Mouse (Mus musculus): ENCODE measurements around the gene Snapc2. TPM values are rescaled to one million over a fixed set of nuclear protein-coding genes. Genes with fewer than 3 reads are reported as not detected.

The Snapc2 gene
- 21.5 and 26.5 TPM in 2 replicates for polyA plus RNA-seq (2015; fragmentation: Nextera tagmentation; extraction: Ambion mirVana)

DNA sequence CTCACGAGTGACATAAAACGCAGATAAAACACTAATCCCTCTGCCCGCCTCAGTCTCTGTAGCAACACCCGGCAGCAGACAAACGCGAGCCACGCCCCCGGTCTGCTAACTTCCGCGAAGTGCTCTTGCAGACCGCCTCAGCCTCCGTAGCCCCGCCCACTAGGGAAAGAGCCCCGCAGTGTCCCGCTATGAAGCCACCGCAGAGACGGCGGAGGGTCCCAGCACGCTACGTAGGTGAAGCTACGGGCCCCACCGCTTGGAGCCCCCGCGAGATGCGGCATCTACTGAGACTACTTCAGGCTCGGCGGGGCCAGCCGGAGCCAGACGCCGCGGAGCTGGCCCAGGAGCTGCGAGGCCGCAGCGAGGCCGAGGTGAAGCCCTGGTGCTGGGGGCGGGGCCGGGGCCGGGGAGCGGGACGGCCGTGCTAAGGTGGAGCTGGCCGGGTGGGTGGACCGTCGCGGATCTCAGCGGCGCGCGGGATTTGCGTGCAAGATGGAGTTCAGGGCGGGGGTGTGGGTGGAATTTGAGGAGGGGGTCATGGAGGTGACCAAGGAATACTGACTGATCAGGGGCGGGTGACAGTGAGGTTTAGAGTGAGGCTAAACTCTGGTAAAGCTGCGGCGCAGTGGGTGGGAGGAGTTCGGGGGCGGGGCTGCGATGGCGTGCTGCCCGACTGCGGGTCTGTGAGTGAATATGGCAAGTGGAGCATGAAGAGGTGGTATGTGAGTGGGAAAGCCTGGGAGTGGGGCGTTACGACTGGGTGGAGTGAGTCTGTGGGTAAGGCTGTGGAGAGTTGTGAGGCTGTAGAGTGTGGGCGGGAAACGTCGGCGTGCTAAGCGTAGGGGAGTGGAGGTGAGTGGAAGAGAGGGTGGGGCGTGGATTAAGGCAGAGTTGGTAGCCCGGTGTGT lies at the start of gene Snapc2:
Gene Snapc2, plus strand, starts transcription at position 147 of the 908 bp plus-strand sequence.

DNA sequence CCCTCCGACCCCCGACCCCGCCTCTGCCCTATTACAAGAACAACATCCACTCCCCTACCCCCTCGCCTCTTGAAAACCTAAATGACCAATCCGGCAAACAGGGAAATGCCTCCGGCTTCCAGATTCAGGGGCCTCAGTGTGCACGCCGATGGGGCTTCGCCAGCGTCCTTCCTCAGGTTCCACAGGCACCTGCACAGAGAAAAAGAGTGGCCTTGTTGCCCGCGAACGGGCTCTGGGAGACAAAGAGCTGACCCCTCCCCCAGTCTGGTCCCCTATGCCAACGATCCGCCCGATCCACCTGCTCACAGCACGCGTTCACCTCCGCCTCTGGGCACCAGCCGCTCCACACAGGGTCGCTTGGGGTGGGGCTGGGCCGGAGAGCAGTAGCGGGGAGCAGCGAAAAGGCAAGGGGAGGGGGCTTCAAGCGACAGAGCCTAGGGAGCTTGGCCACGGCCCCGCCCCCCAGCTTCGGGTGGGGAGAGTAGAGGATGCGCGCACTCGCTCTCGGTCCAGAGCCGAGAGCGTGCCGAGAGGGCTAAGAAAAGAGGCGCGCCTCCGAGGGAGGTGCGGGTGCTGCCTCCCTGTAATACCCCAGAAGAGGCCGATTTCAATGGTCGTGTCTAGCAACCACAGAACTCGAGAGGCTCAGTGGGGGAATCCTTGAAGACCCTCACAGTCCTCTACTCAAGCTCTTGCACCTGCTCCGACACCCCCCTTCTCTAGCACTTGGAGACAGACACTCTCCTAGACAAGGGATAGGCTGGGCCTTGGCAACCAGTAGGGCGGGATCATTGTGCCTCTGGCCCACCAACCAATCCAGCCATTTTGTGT lies 35.9 kb upstream of the Snapc2 start, which contains the start of gene Prr36:
Gene Prr36, minus strand, starts transcription at position 669 of the 831 bp plus-strand sequence.

DNA sequence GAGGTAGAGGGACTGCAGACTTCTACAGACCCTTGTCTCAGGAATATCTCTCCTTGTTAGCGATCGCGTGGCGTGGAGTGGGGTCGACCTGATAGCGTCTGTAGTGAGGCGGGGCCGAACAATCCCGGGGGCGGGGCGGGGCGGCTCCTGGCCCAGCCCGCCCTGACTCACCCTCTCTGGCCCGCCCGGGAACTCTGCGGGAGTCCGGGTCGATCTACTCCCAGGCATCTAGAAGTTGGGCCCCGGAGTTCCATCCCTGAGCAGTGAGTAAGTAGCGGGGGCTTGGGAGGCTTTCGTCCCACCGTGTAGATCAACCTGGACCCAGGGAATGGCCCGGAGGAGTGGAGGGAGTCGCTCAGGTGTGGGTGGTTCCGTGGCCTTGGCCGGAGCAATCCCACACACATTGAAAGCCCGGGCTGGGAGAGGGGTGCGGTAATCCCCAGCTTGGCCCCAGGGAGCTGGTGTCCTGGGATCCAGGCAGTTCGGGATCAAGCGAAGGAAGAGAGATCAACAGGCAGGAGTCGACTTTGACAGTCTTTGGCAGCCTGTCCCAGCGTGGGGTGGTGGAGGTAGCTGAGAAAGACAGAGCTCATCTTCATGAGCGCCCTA lies 26.0 kb upstream of the Snapc2 start, which contains the start of gene Lrrc8e:
Gene Lrrc8e, plus strand, starts transcription at position 89 of the 609 bp plus-strand sequence.

DNA sequence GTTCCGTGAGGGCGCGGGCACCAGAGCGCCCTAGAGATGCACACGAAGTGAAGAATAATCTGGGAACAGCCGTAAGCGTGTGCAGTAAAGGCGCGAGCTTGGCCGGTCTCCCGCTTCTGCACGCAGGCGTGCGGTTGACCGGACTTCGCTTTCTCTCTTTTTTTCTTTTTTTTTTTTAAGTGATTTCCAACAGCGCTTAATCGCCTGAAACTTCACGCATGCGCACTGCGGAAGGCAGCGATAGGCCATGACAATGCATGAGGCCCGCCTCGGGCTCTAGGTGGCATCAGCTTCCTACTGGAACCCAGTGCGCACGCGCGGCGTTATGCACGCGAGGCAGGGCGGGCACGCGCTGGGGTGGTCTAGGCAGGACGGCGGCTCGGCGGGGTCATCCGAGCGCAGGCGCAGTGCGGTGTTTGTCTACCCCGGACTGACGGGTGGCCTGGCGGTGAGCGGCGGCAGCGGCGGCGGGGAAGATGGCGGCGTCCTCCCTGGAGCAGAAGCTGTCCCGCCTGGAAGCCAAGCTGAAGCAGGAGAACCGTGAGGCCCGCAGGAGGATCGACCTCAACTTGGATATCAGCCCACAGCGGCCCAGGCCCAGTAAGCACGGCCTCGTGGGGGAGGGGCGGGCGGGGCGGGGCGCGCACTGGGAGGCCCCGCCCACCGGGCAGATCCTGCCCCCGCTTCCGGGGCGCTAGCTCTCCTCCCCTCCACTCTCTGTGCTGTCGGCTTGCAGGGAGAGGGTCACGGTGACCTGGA lies 14.3 kb upstream of the Snapc2 start, which contains the start of the genes Map2k7 and Gm49320:
Gene Map2k7, plus strand, starts transcription at position 307 of the 759 bp plus-strand sequence.
Gene Gm49320, plus strand, starts transcription at position 432 of the 759 bp plus-strand sequence.

DNA sequence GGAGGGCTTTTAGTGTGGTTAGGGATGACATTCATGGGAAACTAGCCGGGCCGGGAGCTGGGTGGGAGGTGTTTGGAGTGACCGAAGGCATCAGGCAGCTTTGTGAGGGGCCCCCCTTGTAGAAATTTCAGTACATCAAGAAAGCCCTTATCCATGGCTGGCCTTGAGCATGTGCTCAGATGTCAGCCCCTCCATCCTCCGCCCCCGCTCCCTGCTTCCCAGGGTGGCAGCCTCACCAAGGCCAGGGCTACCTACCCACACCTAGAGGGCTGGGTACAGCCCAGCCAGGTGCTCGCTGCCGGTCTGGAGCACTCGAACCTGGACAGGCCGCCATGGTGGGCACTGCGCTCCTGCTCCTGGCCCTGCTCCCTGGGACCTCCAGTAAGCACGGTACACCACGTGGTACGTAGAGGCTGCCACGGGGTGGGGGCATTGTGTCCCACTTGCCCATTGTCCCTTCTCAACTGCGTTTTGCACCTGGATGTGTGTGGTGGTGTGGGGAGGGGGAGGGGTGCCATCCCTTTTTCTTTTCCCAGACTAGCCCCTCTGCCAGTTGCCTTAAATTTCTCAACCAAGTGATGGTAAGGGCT lies 4.8 kb upstream of the Snapc2 start, which contains the start of gene Tgfbr3l:
Gene Tgfbr3l, plus strand, starts transcription at position 264 of the 590 bp plus-strand sequence.

DNA sequence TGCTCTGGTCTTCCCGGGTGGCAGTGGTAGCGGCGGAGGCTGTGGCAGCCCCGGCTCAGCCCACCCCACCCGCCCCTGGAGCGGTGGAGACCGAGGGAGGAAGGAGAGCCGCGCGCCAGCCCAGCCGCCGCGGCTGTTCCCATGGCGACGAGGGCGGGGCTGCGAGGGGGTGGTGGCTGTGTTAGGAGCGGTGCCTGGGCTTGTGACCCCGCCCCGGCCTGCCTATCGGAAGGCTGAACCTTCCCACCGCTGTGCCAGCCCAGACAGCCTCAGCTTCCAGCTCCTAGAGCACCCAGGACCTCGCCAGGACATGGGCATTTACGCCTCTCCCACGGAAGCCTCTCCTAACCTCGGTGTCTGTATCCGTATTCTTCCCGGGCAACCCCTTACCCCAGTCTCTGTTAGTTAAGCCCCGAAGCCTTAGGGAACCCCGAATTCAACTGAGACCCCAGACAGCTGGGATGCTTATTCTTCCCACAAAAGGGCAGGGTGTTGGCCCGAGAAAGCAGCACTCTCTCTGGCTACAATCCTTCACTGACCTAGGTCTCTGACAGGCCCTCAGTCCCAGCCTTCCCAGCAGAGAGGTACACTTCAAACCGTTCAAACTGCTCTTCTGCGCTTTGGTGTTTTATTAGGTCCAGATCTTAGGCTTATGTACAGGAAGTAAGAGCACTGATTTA lies 6.4 kb downstream of the Snapc2 start, which contains the start of gene Ctxn1:
Gene Ctxn1, minus strand, starts transcription at position 150 of the 680 bp plus-strand sequence.

DNA sequence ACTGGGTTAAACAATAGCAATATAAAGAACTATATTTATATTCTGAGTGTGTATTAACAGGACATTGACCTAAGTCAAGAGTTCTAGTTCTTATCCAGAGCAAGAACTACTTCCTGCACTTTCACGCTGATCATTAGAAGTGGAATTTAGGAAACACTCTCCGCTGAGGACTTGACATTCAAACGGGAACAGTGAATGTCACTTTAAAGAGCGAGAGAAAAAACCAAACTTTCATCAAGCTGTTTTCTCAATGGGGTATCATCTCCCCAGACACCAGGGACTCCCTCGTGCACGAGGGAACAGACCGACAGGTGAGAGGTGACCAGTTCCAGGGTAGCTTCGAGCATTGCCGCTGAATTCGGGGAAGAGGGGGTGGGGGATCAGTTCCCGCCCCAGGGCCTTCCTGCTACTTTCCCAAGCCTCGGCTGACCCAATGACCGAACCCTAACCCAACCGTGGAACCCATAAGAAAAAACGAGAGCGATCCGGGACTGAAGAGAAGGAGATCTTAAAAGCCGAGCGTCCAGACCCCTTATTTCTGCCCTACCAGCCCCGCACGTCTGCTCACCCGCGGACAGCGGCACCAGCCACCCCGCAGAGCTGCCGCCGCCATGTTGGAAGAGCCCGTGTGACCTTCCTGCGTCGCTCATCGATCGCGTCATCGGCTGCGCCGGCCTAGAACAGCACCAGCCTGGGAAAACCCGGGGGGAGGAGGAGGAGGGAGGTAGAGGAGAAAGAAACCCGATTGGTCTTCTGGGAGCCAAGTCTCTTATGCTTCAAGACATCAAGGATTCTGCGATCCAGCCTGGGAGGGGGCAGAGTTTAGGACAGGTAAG lies 22.6 kb downstream of the Snapc2 start, which contains the start of gene Timm44:
Gene Timm44, minus strand, starts transcription at position 639 of the 836 bp plus-strand sequence.

Other genes with a start within 250 kb of the Snapc2 start
- gene Cd209f, start 147.2 kb upstream of the Snapc2 start, polyA plus RNA-seq (2015; fragmentation: Nextera tagmentation; extraction: Ambion mirVana): 1.3 and 2.8 TPM in 2 replicates
- gene Cd209g, start 119.0 kb upstream of the Snapc2 start, polyA plus RNA-seq (2015; fragmentation: Nextera tagmentation; extraction: Ambion mirVana): 0.09 and 0.12 TPM in 2 replicates
- gene Evi5l, start 86.5 kb upstream of the Snapc2 start, polyA plus RNA-seq (2015; fragmentation: Nextera tagmentation; extraction: Ambion mirVana): 9.6 and 11.2 TPM in 2 replicates
- 0.09 TPM in 1 of 2 replicates, not detected in the other for gene Prr36, start 35.6 kb upstream of the Snapc2 start, polyA plus RNA-seq (2015; fragmentation: Nextera tagmentation; extraction: Ambion mirVana)
- 0.06 and 0.17 TPM in 2 replicates for gene Lrrc8e, start 26.3 kb upstream of the Snapc2 start, polyA plus RNA-seq (2015; fragmentation: Nextera tagmentation; extraction: Ambion mirVana)
- gene Map2k7, start 14.3 kb upstream of the Snapc2 start, polyA plus RNA-seq (2015; fragmentation: Nextera tagmentation; extraction: Ambion mirVana): 20.8 TPM in 2 replicates
- gene Gm49320, start 14.2 kb upstream of the Snapc2 start, polyA plus RNA-seq (2015; fragmentation: Nextera tagmentation; extraction: Ambion mirVana): 0.49 and 0.69 TPM in 2 replicates
- gene Tgfbr3l, start 4.9 kb upstream of the Snapc2 start, polyA plus RNA-seq (2015; fragmentation: Nextera tagmentation; extraction: Ambion mirVana): 1.2 and 2.5 TPM in 2 replicates
- gene Ctxn1, start 6.2 kb downstream of the Snapc2 start, polyA plus RNA-seq (2015; fragmentation: Nextera tagmentation; extraction: Ambion mirVana): 7.5 and 7.9 TPM in 2 replicates
- 64.0 and 64.1 TPM in 2 replicates for gene Timm44, start 22.8 kb downstream of the Snapc2 start, polyA plus RNA-seq (2015; fragmentation: Nextera tagmentation; extraction: Ambion mirVana)
- gene Ccl25, start 72.1 kb downstream of the Snapc2 start, polyA plus RNA-seq (2015; fragmentation: Nextera tagmentation; extraction: Ambion mirVana): 5.6 and 7.0 TPM in 2 replicates
- gene Elavl1, start 72.3 kb downstream of the Snapc2 start, polyA plus RNA-seq (2015; fragmentation: Nextera tagmentation; extraction: Ambion mirVana): 79.2 and 92.9 TPM in 2 replicates
- gene Cers4, start 239.9 kb downstream of the Snapc2 start, polyA plus RNA-seq (2015; fragmentation: Nextera tagmentation; extraction: Ambion mirVana): 9.3 and 14.0 TPM in 2 replicates